Mouse (Mus musculus): ENCODE measurements around the gene Spata18. TPM values are rescaled to one million over a fixed set of nuclear protein-coding genes. Genes with fewer than 3 reads are reported as not detected.

The Spata18 gene
- polyA plus RNA-seq, 1 experiment: 24.2 TPM

GRCm38 (mm10) chr5:73683706-73684409 is 32.7 kb downstream of the Spata18 start:
- Histone ChIP-seq H3K4me1 (ENCODE audit: control insufficient read depth, insufficient read depth, low read length) (no peaks in the 10 kb centered on the region; the same call in 1 of the 2 replicates), H3K4me3 (replicated peaks; ENCODE audit: extremely low read depth, low read depth, low read length) (no peak overlapping the region)
- WGBS: 56% methylated on average over 9 of the region's 9 CpGs
- no peak for DNase-seq
- TF ChIP-seq POLR2A (IDR thresholded peaks at IDR 0.05; ENCODE audit: borderline replicate concordance, extremely low read depth, low read depth, low read length) (no peak), CTCF (IDR thresholded peaks at IDR 0.05; ENCODE audit: insufficient read depth, low read length) (no peak)

- 0 out of 2 replicates have a peak, but pooled peaks have one; percentile 9 for TF ChIP-seq CTCF (IDR thresholded peaks at IDR 0.05; ENCODE audit: insufficient read depth, low read length)
- no peak for TF ChIP-seq POLR2A (IDR thresholded peaks at IDR 0.05; ENCODE audit: borderline replicate concordance, extremely low read depth, low read depth, low read length)
- no peak overlapping the region for H3K4me3 ChIP-seq (replicated peaks; ENCODE audit: extremely low read depth, low read depth, low read length)
- no peak for DNase-seq
- H3K4me1 ChIP-seq (ENCODE audit: control insufficient read depth, insufficient read depth, low read length): no peaks in the 10 kb centered on the region; the same call in 1 of the 2 replicates
- WGBS: 10% methylated on average over 4 of the region's 4 CpGs
These were observed 35.0 kb downstream of the Spata18 start for GRCm38 (mm10) chr5:73686149-73686548.

GRCm38 (mm10) chr5:73688576-73688975 is 37.4 kb downstream of the Spata18 start:
- no peak for DNase-seq
- no peak for TF ChIP-seq POLR2A (IDR thresholded peaks at IDR 0.05; ENCODE audit: borderline replicate concordance, extremely low read depth, low read depth, low read length)
- TF ChIP-seq CTCF (IDR thresholded peaks at IDR 0.05; ENCODE audit: insufficient read depth, low read length): no peak
- 72% methylated on average over 1 of the region's 1 CpGs for WGBS
- no peaks in the 10 kb centered on the region; the same call in 1 of the 2 replicates for H3K4me1 ChIP-seq (ENCODE audit: control insufficient read depth, insufficient read depth, low read length)
- H3K4me3 ChIP-seq (replicated peaks; ENCODE audit: extremely low read depth, low read depth, low read length): no peak overlapping the region

- DNase-seq: no peak
- no peak for TF ChIP-seq CTCF (IDR thresholded peaks at IDR 0.05; ENCODE audit: insufficient read depth, low read length)
- TF ChIP-seq POLR2A (IDR thresholded peaks at IDR 0.05; ENCODE audit: borderline replicate concordance, extremely low read depth, low read depth, low read length): no peak
- no peak overlapping the region for H3K4me3 ChIP-seq (replicated peaks; ENCODE audit: extremely low read depth, low read depth, low read length)
- 56% methylated on average over 2 of the region's 2 CpGs for WGBS
- no peaks in the 10 kb centered on the region; the same call in 1 of the 2 replicates for H3K4me1 ChIP-seq (ENCODE audit: control insufficient read depth, insufficient read depth, low read length)
These were observed 39.0 kb downstream of the Spata18 start for GRCm38 (mm10) chr5:73690146-73690545.

- WGBS: 56% methylated on average over 15 of the region's 15 CpGs
- Histone ChIP-seq H3K4me1 (ENCODE audit: control insufficient read depth, insufficient read depth, low read length) (no peaks in the 10 kb centered on the region; the same call in 1 of the 2 replicates), H3K4me3 (replicated peaks; ENCODE audit: extremely low read depth, low read depth, low read length) (no peak overlapping the region)
- no peak for TF ChIP-seq CTCF (IDR thresholded peaks at IDR 0.05; ENCODE audit: insufficient read depth, low read length)
- TF ChIP-seq POLR2A (IDR thresholded peaks at IDR 0.05; ENCODE audit: borderline replicate concordance, extremely low read depth, low read depth, low read length): no peak
- no peak for DNase-seq
These were observed 40.7 kb downstream of the Spata18 start for GRCm38 (mm10) chr5:73691723-73692520.

GRCm38 (mm10) chr5:73693778-73694177 is 42.6 kb downstream of the Spata18 start:
- WGBS: 73% methylated on average over 1 of the region's 1 CpGs
- no peak for DNase-seq
- Histone ChIP-seq H3K4me3 (replicated peaks; ENCODE audit: extremely low read depth, low read depth, low read length) (no peak overlapping the region), H3K4me1 (ENCODE audit: control insufficient read depth, insufficient read depth, low read length) (no peaks in the 10 kb centered on the region)
- TF ChIP-seq POLR2A (IDR thresholded peaks at IDR 0.05; ENCODE audit: borderline replicate concordance, extremely low read depth, low read depth, low read length) (no peak), CTCF (IDR thresholded peaks at IDR 0.05; ENCODE audit: insufficient read depth, low read length) (no peak)

GRCm38 (mm10) chr5:73694254-73695015 is 43.3 kb downstream of the Spata18 start:
- no peak overlapping the region for H3K4me3 ChIP-seq (replicated peaks; ENCODE audit: extremely low read depth, low read depth, low read length)
- whole genome bisulfite sequencing: 75% methylated on average over 4 of the region's 4 CpGs
- H3K4me1 ChIP-seq (ENCODE audit: control insufficient read depth, insufficient read depth, low read length): no peaks in the 10 kb centered on the region
- TF ChIP-seq POLR2A (IDR thresholded peaks at IDR 0.05; ENCODE audit: borderline replicate concordance, extremely low read depth, low read depth, low read length) (no peak), CTCF (IDR thresholded peaks at IDR 0.05; ENCODE audit: insufficient read depth, low read length) (no peak)
- DNase-seq: no peak

GRCm38 (mm10) chr5:73697700-73698099 is 46.5 kb downstream of the Spata18 start:
- Histone ChIP-seq H3K4me1 (ENCODE audit: control insufficient read depth, insufficient read depth, low read length) (no peaks in the 10 kb centered on the region), H3K4me3 (replicated peaks; ENCODE audit: extremely low read depth, low read depth, low read length) (no peak overlapping the region)
- DNase-seq: no peak
- WGBS: 47% methylated on average over 4 of the region's 4 CpGs
- TF ChIP-seq POLR2A (IDR thresholded peaks at IDR 0.05; ENCODE audit: borderline replicate concordance, extremely low read depth, low read depth, low read length): no peak
- TF ChIP-seq CTCF (IDR thresholded peaks at IDR 0.05; ENCODE audit: insufficient read depth, low read length): no peak
